Mouse (Mus musculus) kidney, adult 2 months (tissue): ENCODE data around the gene Pml. TPM values are rescaled to one million over a fixed set of nuclear protein-coding genes. Genes with fewer than 3 reads are reported as not detected.

ENCODE experiments used
- DNase-seq: peaks from one replicate; pipeline ENCODE4 v3.0.0; 2021
- H3K27ac ChIP-seq: fragments of 200-500 bp; 2 replicates; pipeline ENCODE4 v1.5.1; 2012; ENCODE audit warnings: low read depth, low read length, control low read depth, inconsistent platforms; ENCODE audit not compliant: insufficient read depth
- H3K27me3 ChIP-seq: fragments of 200-500 bp; replicated peaks from 2 replicates; pipeline ENCODE4 v1.6.1; 2012; ENCODE audit warnings: mild to moderate bottlenecking, moderate library complexity, low read length, inconsistent platforms; ENCODE audit not compliant: control insufficient read depth, insufficient read depth
- H3K36me3 ChIP-seq: fragments of 200-500 bp; 2 replicates; pipeline ENCODE4 v1.6.1; 2012; ENCODE audit warnings: mild to moderate bottlenecking, moderate library complexity, low read length, inconsistent platforms; ENCODE audit not compliant: control insufficient read depth, insufficient read depth
- H3K4me1 ChIP-seq: fragments of 200-500 bp; 2 replicates; pipeline ENCODE4 v1.6.1; 2011; ENCODE audit warnings: low read length; ENCODE audit not compliant: control insufficient read depth, insufficient read depth
- H3K4me3 ChIP-seq: fragments of 200-500 bp; 2 replicates; pipeline ENCODE4 v1.5.1; 2011; ENCODE audit warnings: mild to moderate bottlenecking, low read depth, low read length, control low read depth; ENCODE audit not compliant: insufficient read depth
- CTCF ChIP-seq: fragments of 200-500 bp; conservative IDR thresholded peaks from 2 replicates; pipeline ENCODE4 v1.5.1; 2011; ENCODE audit warnings: low read depth, mild to moderate bottlenecking, control low read depth, low read length, moderate library complexity, mixed read lengths; ENCODE audit not compliant: insufficient read depth, insufficient read length
- POLR2A ChIP-seq: fragments of 200-500 bp; IDR thresholded peaks from one replicate; pipeline ENCODE4 v1.6.1; 2011; ENCODE audit warnings: low read depth, low read length, control low read depth
- WGBS: fragments of 180-500 bp; shearing (Covaris S2); methylation state at CpG from one replicate; pipeline ENCODE4 v1.1.7; 2018; 5-methylcytosine and 5-hydroxymethylcytosine counted together
- polyA plus RNA-seq: library from polyadenylated mRNA; depleted of rRNA; stranded (reverse); fragments of >200 nt; gene quantifications from 2 replicates; pipeline ENCODE4 v1.2.3, GENCODE M21; 2012

The Pml gene
- polyA plus RNA-seq, 1 experiment: 27.6 TPM

DNA sequence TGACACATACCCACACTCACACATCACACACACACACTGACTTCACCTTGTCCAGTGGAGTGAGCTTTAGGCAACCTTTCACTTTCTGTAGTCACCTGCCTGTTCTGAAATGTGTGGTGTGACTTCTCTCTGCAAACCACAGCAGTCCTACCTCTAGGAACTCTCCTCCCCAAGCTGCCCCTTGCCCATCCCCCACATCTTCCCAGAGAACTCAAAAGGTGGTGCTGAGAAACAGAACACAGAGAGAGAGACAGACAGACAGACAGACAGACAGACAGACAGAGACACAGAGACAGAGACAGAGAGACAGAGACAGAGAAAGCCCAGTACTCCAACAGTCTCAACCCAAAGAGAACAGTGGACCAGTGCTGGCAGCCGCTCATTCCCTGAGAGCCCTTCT, 53.9 kb downstream of the Pml start:
- 47% methylated on average over 1 of the region's 1 CpGs for WGBS
- no peak for DNase-seq
- H3K4me1 ChIP-seq: peaks cover 3% of the 10 kb centered on the region; the same call in 1 of the 2 replicates
- peaks cover 3% of the 10 kb centered on the region for H3K27me3 ChIP-seq
- TF ChIP-seq POLR2A (no peak), CTCF (no peak)
- no peak overlapping the region for H3K4me3 ChIP-seq
- no peak overlapping the region for H3K27ac ChIP-seq
- no peaks in the 10 kb centered on the region for H3K36me3 ChIP-seq

DNA sequence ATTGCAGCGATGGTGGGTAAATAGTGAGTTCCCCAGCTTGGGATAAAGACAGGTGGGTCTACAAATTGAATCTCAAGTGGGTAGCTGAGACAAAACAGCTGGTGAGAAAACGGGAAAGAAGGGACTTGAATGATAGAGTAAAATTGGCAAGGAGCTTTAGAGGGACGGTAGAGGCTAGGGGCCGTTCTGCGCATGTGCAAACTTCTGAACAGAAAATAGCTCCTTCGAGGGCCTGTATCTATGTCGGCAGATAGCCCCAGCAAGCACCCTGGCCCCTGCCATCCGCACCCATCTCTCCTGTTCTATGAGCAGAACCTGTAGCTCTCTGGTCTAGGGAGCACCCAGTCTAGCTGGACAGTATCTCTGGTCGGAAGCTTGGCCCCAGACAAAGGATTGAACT, 55.4 kb downstream of the Pml start:
- DNase-seq: no peak
- WGBS: 79% methylated on average over 9 of the region's 9 CpGs
- no peak overlapping the region for H3K4me3 ChIP-seq
- H3K4me1 ChIP-seq: peaks cover 3% of the 10 kb centered on the region; the same call in 1 of the 2 replicates
- peaks cover 3% of the 10 kb centered on the region for H3K27me3 ChIP-seq
- H3K36me3 ChIP-seq: no peaks in the 10 kb centered on the region
- H3K27ac ChIP-seq: no peak overlapping the region
- no peak for TF ChIP-seq CTCF

DNA sequence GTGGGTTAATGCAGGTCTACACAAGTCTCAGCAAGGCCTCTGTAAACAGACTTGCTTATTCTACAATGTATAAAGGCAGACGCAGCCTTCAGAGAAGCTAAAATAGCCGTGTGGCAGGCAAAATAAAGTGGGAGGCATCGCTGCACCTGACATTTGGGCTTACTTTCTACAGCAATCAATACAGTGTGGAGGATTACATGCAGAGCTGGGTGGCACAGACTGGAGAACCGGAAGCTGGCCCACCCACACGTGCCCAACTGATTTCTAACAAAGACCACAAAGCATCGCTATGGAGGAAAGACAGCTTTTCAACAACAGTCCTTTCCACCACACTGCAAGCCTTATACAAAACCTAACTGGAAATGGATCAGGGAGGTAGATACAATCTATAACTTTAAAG, 65.1 kb downstream of the Pml start:
- Histone ChIP-seq H3K4me1 (no peaks in the 10 kb centered on the region), H3K36me3 (no peaks in the 10 kb centered on the region), H3K27ac (no peak overlapping the region), H3K4me3 (no peak overlapping the region), H3K27me3 (no peaks in the 10 kb centered on the region)
- DNase-seq: no peak
- 84% methylated on average over 6 of the region's 6 CpGs for WGBS
- TF ChIP-seq POLR2A (no peak), CTCF (no peak)

DNA sequence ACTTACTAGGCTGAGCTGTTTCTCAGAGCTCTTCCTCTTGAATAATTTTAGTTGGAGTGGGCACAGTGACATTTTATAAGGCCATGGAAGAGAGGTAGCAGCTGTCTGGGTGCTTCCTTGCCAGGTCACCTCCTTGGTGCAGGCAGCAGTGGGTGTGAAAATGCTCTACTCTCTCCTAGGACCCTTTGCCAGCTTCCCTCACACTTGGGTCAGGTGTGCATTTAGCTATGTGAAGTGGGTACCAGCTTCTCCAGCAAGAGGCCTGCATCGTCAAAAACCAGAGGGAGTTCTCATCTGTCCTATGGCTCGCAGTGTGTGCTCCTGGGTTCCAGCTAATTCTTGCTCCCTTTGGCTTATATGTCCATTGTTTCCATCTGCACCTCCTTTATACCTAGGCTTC, 70.2 kb downstream of the Pml start:
- Histone ChIP-seq H3K4me1 (no peaks in the 10 kb centered on the region), H3K27me3 (no peaks in the 10 kb centered on the region), H3K36me3 (no peaks in the 10 kb centered on the region), H3K4me3 (no peak overlapping the region), H3K27ac (no peak overlapping the region)
- no peak for DNase-seq
- 96% methylated on average over 2 of the region's 2 CpGs for WGBS
- TF ChIP-seq POLR2A: no peak
- no peak for TF ChIP-seq CTCF

DNA sequence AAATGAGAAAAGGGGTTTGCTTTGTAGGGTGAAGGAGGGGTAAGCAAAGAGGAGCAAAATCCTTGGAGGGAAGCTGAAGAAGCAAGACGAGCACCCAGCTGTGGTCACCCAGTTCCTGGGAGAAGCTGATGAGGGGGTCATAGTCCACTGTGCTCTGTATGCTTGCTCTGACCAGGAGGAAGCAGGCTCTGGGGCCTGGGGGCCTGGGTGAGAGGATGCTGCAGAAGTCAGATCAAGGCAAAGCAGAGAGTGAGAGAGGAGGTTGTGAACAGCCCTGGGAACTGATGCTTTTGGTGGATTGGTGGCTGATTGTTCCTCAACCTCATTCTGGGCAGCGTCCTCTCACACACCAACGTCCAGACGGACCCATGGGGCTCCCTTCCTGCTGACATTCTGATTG, 72.4 kb downstream of the Pml start:
- Histone ChIP-seq H3K27me3 (no peaks in the 10 kb centered on the region), H3K36me3 (no peaks in the 10 kb centered on the region), H3K4me3 (no peak overlapping the region), H3K27ac (no peak overlapping the region), H3K4me1 (no peaks in the 10 kb centered on the region)
- no peak for DNase-seq
- 84% methylated on average over 4 of the region's 4 CpGs for WGBS
- TF ChIP-seq POLR2A: no peak

DNA sequence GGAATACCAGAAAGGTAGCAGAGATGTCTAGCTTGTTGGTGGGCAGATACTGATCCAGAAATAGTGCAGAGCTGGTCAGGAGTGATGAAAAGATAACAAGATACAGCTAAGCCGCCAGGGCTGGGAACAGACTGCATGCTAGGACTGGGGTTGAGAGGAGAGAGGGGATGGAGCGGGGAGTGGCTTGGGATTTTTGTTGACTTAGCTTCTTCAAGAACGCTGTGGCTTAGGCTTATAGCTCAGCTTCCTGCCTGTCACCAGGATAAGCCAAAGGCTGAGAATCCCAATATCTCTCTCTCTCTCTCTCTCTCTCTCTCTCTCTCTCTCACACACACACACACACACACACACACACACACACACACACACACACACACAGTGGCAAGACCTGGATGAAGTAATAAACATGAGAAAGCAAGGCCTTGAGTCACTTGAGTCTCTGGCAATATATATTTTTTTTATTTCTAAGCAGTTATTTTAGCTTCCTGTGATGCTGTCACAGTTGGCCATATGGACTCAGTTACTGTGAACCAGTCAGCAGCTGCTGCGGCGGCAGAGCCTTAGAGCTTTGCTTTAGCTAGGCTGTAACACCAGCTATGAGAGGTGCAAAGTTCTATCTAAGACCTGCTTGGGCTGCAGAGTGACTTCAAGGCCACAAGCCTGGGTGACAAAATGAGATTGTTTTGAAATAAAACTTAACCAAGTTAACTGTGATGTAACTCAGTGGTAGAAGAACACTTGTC, 73.7 kb downstream of the Pml start:
- H3K27me3 ChIP-seq: no peaks in the 10 kb centered on the region
- WGBS: 62% methylated on average over 5 of the region's 5 CpGs
- no peak overlapping the region for H3K4me3 ChIP-seq
- TF ChIP-seq POLR2A (no peak), CTCF (no peak)
- no peaks in the 10 kb centered on the region for H3K36me3 ChIP-seq
- H3K27ac ChIP-seq: no peak overlapping the region
- no peak for DNase-seq
- no peaks in the 10 kb centered on the region for H3K4me1 ChIP-seq

DNA sequence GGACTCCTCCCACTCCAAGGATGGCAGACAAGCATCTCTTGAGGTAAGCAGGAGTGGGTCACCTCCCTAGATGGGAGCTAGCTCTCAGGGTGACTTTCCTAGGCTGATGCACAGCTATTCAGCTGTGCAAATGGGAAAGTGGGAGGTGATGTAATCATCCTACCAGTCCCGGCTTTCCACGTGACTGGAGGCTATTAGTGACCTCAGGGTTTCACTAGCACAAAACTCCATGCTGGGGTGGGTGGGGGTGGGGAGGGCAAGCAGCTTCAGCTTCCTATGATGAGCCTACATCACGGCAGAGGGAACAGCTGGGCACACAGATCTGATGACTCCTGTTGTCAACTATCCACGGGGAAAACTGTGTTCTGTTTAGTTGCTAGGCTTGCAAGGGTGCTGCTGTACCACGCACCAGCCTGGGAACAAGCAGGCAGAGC, 74.8 kb downstream of the Pml start:
- TF ChIP-seq CTCF (no peak), POLR2A (no peak)
- no peak for DNase-seq
- Histone ChIP-seq H3K4me1 (no peaks in the 10 kb centered on the region), H3K36me3 (no peaks in the 10 kb centered on the region), H3K27ac (no peak overlapping the region), H3K27me3 (no peaks in the 10 kb centered on the region), H3K4me3 (no peak overlapping the region)
- WGBS: 30% methylated on average over 5 of the region's 5 CpGs

DNA sequence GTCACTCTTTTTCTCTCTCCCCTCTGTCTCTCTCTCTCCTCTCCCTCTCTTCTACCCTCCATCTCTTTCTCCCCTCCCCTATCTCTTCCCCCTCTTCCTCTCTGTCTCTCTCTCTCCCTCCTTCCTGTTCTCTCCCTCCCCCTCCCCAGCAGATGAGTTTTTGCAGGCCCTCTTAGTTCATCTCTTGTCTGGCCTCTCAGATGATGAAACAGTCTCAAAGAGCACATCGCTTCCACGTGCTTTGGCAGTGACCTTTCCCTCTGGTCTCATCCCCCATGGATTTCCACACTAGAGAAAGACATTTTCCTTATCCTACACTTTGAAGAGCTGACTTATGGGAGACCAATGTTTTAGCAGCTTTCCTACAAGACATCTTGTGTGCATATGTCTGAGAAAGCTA, 76.7 kb downstream of the Pml start:
- no peak for DNase-seq
- Histone ChIP-seq H3K27me3 (no peaks in the 10 kb centered on the region), H3K27ac (no peak overlapping the region), H3K36me3 (no peaks in the 10 kb centered on the region), H3K4me3 (no peak overlapping the region), H3K4me1 (no peaks in the 10 kb centered on the region)
- WGBS: 57% methylated on average over 2 of the region's 2 CpGs
- TF ChIP-seq CTCF (no peak), POLR2A (no peak)
